Mouse (Mus musculus): ENCODE results near the gene BC067074. TPM values are rescaled to one million over a fixed set of nuclear protein-coding genes. Genes with fewer than 3 reads are reported as not detected.

BC067074 gene
- polyA plus RNA-seq, 1 experiment: 1.7 TPM

GRCm38 (mm10) chr13:113269777-113270776, 22.9 kb upstream of the BC067074 start:
- Histone ChIP-seq H3K79me2 (ENCODE audit: control insufficient read depth, insufficient read depth) (no peaks in the 10 kb centered on the region), H3K27me3 (ENCODE audit: control insufficient read depth, insufficient read depth, insufficient read length) (no peaks in the 10 kb centered on the region), H3ac (ENCODE audit: control insufficient read depth, insufficient read length) (no peak overlapping the region), H3K4me3 (no peak overlapping the region), H3K36me3 (ENCODE audit: control insufficient read depth, insufficient read depth) (no peaks in the 10 kb centered on the region), H3K4me2 (ENCODE audit: low read depth) (no peak overlapping the region)
- TF ChIP-seq TCF12 (IDR thresholded peaks at IDR 0.05; ENCODE audit: insufficient read depth, poor library complexity, severe bottlenecking) (no peak), MYOD1 (IDR thresholded peaks at IDR 0.05; ENCODE audit: control insufficient read depth in 1 of 3, insufficient read length in 2 of 3, low read depth in 2 of 3) (no peak), REST (IDR thresholded peaks at IDR 0.05; ENCODE audit: insufficient read depth, insufficient read length) (no peak), E2F4 (IDR thresholded peaks at IDR 0.05; ENCODE audit: insufficient read depth) (no peak), MYOG (IDR thresholded peaks at IDR 0.05; ENCODE audit: control insufficient read depth in 1 of 3, insufficient read depth in 1 of 3, insufficient read length in 2 of 3, low read depth in 2 of 3) (no peak), MAX (IDR thresholded peaks at IDR 0.05; ENCODE audit: low read depth) (no peak), TCF3 (IDR thresholded peaks at IDR 0.05; ENCODE audit: insufficient read length, low read depth) (no peak), USF1 (IDR thresholded peaks at IDR 0.05; ENCODE audit: low read depth) (no peak), POLR2AphosphoS2 (IDR thresholded peaks at IDR 0.05; ENCODE audit: insufficient read length, low read depth) (no peak), SRF (IDR thresholded peaks at IDR 0.05; ENCODE audit: control insufficient read depth, insufficient read length, low read depth) (no peak), POLR2A (IDR thresholded peaks at IDR 0.05; ENCODE audit: insufficient read length, low read depth) (no peak)

DNA sequence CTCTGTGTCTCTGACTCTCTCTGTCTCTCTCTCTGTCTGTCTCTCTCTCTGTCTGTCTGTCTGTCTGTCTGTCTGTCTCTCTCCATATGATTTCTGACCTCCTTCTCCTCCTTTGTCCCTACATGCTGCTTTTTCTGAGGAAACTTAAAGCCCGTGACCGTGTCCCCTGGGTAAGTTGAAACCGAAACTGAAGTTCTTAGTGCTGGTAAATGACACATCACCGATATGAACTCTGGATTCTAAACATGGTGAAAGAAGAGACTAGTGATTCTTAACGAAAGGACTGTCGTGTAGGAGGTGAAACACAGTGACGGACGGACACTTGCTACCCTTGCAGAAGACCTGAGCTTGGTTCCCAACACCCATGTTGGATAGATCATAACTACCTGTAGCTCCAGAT, 21.8 kb upstream of the BC067074 start:
- no peaks in the 10 kb centered on the region for H3K27me3 ChIP-seq (ENCODE audit: control insufficient read depth, insufficient read depth, insufficient read length)
- no peaks in the 10 kb centered on the region for H3K79me2 ChIP-seq (ENCODE audit: control insufficient read depth, insufficient read depth)
- TF ChIP-seq MYOD1 (IDR thresholded peaks at IDR 0.05; ENCODE audit: control insufficient read depth in 1 of 3, insufficient read length in 2 of 3, low read depth in 2 of 3) (no peak), CEBPB (IDR thresholded peaks at IDR 0.05; ENCODE audit: insufficient read depth, poor library complexity, severe bottlenecking) (no peak), POLR2A (IDR thresholded peaks at IDR 0.05; ENCODE audit: insufficient read length, low read depth) (no peak), TCF3 (IDR thresholded peaks at IDR 0.05; ENCODE audit: insufficient read length, low read depth) (no peak), MYOG (IDR thresholded peaks at IDR 0.05; ENCODE audit: control insufficient read depth in 1 of 3, insufficient read depth in 1 of 3, insufficient read length in 2 of 3, low read depth in 2 of 3) (no peak), POLR2AphosphoS2 (IDR thresholded peaks at IDR 0.05; ENCODE audit: insufficient read length, low read depth) (no peak), MAX (IDR thresholded peaks at IDR 0.05; ENCODE audit: low read depth) (no peak), REST (IDR thresholded peaks at IDR 0.05; ENCODE audit: insufficient read depth, insufficient read length) (no peak), USF1 (IDR thresholded peaks at IDR 0.05; ENCODE audit: low read depth) (no peak)
- H3K4me3 ChIP-seq: no peak overlapping the region
- no peaks in the 10 kb centered on the region for H3K36me3 ChIP-seq (ENCODE audit: control insufficient read depth, insufficient read depth)
- no peak overlapping the region for H3ac ChIP-seq (ENCODE audit: control insufficient read depth, insufficient read length)
- no peak overlapping the region for H3K4me2 ChIP-seq (ENCODE audit: low read depth)

DNA sequence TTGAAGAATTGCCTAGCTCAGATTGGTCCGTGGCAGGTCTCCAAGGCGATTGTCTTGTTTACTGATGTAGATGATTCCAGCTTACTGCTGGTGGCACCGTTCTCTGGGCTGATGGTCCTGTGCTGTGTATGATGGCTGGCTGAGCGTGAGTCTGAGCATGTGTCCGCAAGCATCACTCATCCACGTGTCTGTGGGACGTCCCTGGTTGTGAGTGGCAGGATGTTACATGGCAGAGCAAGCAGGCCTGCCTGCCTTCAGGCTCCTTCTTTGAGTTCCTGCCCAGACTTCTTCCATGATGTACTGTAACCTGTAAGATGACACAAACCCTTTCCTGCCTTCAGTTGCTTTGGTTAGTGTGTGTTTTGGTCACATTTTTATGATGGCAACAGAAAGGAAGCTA, 5.8 kb upstream of the BC067074 start:
- H3K4me3 ChIP-seq: no peak overlapping the region
- no peak overlapping the region for H3K4me2 ChIP-seq (ENCODE audit: low read depth)
- H3ac ChIP-seq (ENCODE audit: control insufficient read depth, insufficient read length): no peak overlapping the region
- no peaks in the 10 kb centered on the region for H3K79me2 ChIP-seq (ENCODE audit: control insufficient read depth, insufficient read depth)
- no peaks in the 10 kb centered on the region for H3K36me3 ChIP-seq (ENCODE audit: control insufficient read depth, insufficient read depth)
- TF ChIP-seq SRF (IDR thresholded peaks at IDR 0.05; ENCODE audit: control insufficient read depth, insufficient read length, low read depth) (no peak), POLR2AphosphoS2 (IDR thresholded peaks at IDR 0.05; ENCODE audit: insufficient read length, low read depth) (no peak), USF1 (IDR thresholded peaks at IDR 0.05; ENCODE audit: low read depth) (no peak), REST (IDR thresholded peaks at IDR 0.05; ENCODE audit: insufficient read depth, insufficient read length) (no peak), MAX (IDR thresholded peaks at IDR 0.05; ENCODE audit: low read depth) (no peak), CEBPB (IDR thresholded peaks at IDR 0.05; ENCODE audit: insufficient read depth, poor library complexity, severe bottlenecking) (no peak), TCF12 (IDR thresholded peaks at IDR 0.05; ENCODE audit: insufficient read depth, poor library complexity, severe bottlenecking) (no peak), TCF3 (IDR thresholded peaks at IDR 0.05; ENCODE audit: insufficient read length, low read depth) (no peak), POLR2A (IDR thresholded peaks at IDR 0.05; ENCODE audit: insufficient read length, low read depth) (no peak), MYOD1 (IDR thresholded peaks at IDR 0.05; ENCODE audit: control insufficient read depth in 1 of 3, insufficient read length in 2 of 3, low read depth in 2 of 3) (no peak), E2F4 (IDR thresholded peaks at IDR 0.05; ENCODE audit: insufficient read depth) (no peak), MYOG (IDR thresholded peaks at IDR 0.05; ENCODE audit: control insufficient read depth in 1 of 3, insufficient read depth in 1 of 3, insufficient read length in 2 of 3, low read depth in 2 of 3) (no peak)
- no peaks in the 10 kb centered on the region for H3K27me3 ChIP-seq (ENCODE audit: control insufficient read depth, insufficient read depth, insufficient read length)

- Histone ChIP-seq H3K79me2 (ENCODE audit: control insufficient read depth, insufficient read depth) (no peaks in the 10 kb centered on the region), H3K36me3 (ENCODE audit: control insufficient read depth, insufficient read depth) (no peaks in the 10 kb centered on the region), H3K27me3 (ENCODE audit: control insufficient read depth, insufficient read depth, insufficient read length) (no peaks in the 10 kb centered on the region), H3K4me3 (no peak overlapping the region), H3ac (ENCODE audit: control insufficient read depth, insufficient read length) (no peak overlapping the region), H3K4me2 (ENCODE audit: low read depth) (no peak overlapping the region)
- TF ChIP-seq MYOD1 (IDR thresholded peaks at IDR 0.05; ENCODE audit: control insufficient read depth in 1 of 3, insufficient read length in 2 of 3, low read depth in 2 of 3) (no peak), MAX (IDR thresholded peaks at IDR 0.05; ENCODE audit: low read depth) (no peak), POLR2A (IDR thresholded peaks at IDR 0.05; ENCODE audit: insufficient read length, low read depth) (no peak), SRF (IDR thresholded peaks at IDR 0.05; ENCODE audit: control insufficient read depth, insufficient read length, low read depth) (no peak), E2F4 (IDR thresholded peaks at IDR 0.05; ENCODE audit: insufficient read depth) (no peak), CEBPB (IDR thresholded peaks at IDR 0.05; ENCODE audit: insufficient read depth, poor library complexity, severe bottlenecking) (no peak), REST (IDR thresholded peaks at IDR 0.05; ENCODE audit: insufficient read depth, insufficient read length) (no peak), TCF3 (IDR thresholded peaks at IDR 0.05; ENCODE audit: insufficient read length, low read depth) (no peak), TCF12 (IDR thresholded peaks at IDR 0.05; ENCODE audit: insufficient read depth, poor library complexity, severe bottlenecking) (no peak), POLR2AphosphoS2 (IDR thresholded peaks at IDR 0.05; ENCODE audit: insufficient read length, low read depth) (no peak), USF1 (IDR thresholded peaks at IDR 0.05; ENCODE audit: low read depth) (no peak), MYOG (IDR thresholded peaks at IDR 0.05; ENCODE audit: control insufficient read depth in 1 of 3, insufficient read depth in 1 of 3, insufficient read length in 2 of 3, low read depth in 2 of 3) (no peak)
Observed at GRCm38 (mm10) chr13:113288210-113289197, 4.5 kb upstream of the BC067074 start.

Data from myocyte (in vitro differentiated cells).